Mouse (Mus musculus): ENCODE results near the gene Opcml. TPM values are rescaled to one million over a fixed set of nuclear protein-coding genes. Genes with fewer than 3 reads are reported as not detected.

Gene Opcml
- total and polyA plus RNA-seq, 2 experiments from 2014 or later: 0.49 to 0.57 TPM

DNA sequence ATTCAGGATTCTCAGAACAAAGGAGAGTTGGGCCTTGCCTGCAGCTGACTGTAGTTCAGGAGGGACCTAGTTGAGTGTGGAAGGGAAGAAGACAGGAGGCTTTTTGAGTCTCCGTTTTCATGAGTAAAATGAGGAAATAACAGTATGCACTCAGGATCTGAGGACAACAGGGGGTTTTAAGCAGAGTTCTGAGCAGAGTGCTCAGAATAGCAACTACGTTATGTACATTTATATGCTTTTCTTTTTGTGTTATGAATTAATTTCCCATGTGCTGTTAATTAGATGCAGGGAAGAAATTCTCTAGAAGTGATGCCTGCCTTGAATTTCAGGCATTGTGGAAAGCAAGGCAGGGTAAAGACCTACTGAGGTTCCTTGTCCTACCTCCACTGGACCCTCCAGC is 697.9 kb downstream of the Opcml start:
- WGBS: 61% methylated on average over 2 of the region's 2 CpGs
- no peak overlapping the region for H3K27ac ChIP-seq (ENCODE audit: low read depth)
- H3K9me3 ChIP-seq (replicated peaks; ENCODE audit: control insufficient read depth, low read length): no peaks in the 10 kb centered on the region
- ATAC-seq (ENCODE audit: insufficient read depth, low read depth) (no peak), DNase-seq (ENCODE audit: low spot score) (no peak)
- TF ChIP-seq EP300 (IDR thresholded peaks at IDR 0.05; ENCODE audit: low read depth) (no peak), CTCF (IDR thresholded peaks at IDR 0.05; ENCODE audit: low read depth) (no peak)
- H3K36me3 ChIP-seq (replicated peaks; ENCODE audit: control insufficient read depth, insufficient read depth, low read length): no peaks in the 10 kb centered on the region
- no peak overlapping the region for H3K9ac ChIP-seq (replicated peaks; ENCODE audit: low read depth, low read length)
- no peak overlapping the region for H3K4me2 ChIP-seq (ENCODE audit: low read depth, low read length)
- no peak overlapping the region for H3K4me3 ChIP-seq (ENCODE audit: low read depth, low read length)
- no peaks in the 10 kb centered on the region for H3K4me1 ChIP-seq (ENCODE audit: control insufficient read depth, insufficient read depth)
- H3K27me3 ChIP-seq (ENCODE audit: control insufficient read depth, insufficient read depth, low read length): no peaks in the 10 kb centered on the region

GRCm38 (mm10) chr9:28489828-28490227 is 699.3 kb downstream of the Opcml start:
- no peak for TF ChIP-seq EP300 (IDR thresholded peaks at IDR 0.05; ENCODE audit: low read depth)
- no peak for TF ChIP-seq CTCF (IDR thresholded peaks at IDR 0.05; ENCODE audit: low read depth)
- Histone ChIP-seq H3K4me1 (ENCODE audit: control insufficient read depth, insufficient read depth) (no peaks in the 10 kb centered on the region), H3K9me3 (replicated peaks; ENCODE audit: control insufficient read depth, low read length) (no peaks in the 10 kb centered on the region), H3K36me3 (replicated peaks; ENCODE audit: control insufficient read depth, insufficient read depth, low read length) (no peaks in the 10 kb centered on the region), H3K4me3 (ENCODE audit: low read depth, low read length) (no peak overlapping the region), H3K9ac (replicated peaks; ENCODE audit: low read depth, low read length) (no peak overlapping the region), H3K27ac (ENCODE audit: low read depth) (no peak overlapping the region), H3K27me3 (ENCODE audit: control insufficient read depth, insufficient read depth, low read length) (no peaks in the 10 kb centered on the region), H3K4me2 (ENCODE audit: low read depth, low read length) (no peak overlapping the region)
- ATAC-seq (ENCODE audit: insufficient read depth, low read depth) (no peak), DNase-seq (ENCODE audit: low spot score) (no peak)
- WGBS: 67% methylated on average over 4 of the region's 4 CpGs

- Histone ChIP-seq H3K4me3 (ENCODE audit: low read depth, low read length) (no peak overlapping the region), H3K9me3 (replicated peaks; ENCODE audit: control insufficient read depth, low read length) (no peaks in the 10 kb centered on the region), H3K27me3 (ENCODE audit: control insufficient read depth, insufficient read depth, low read length) (no peaks in the 10 kb centered on the region), H3K36me3 (replicated peaks; ENCODE audit: control insufficient read depth, insufficient read depth, low read length) (no peaks in the 10 kb centered on the region), H3K4me2 (ENCODE audit: low read depth, low read length) (no peak overlapping the region), H3K4me1 (ENCODE audit: control insufficient read depth, insufficient read depth) (no peaks in the 10 kb centered on the region), H3K9ac (replicated peaks; ENCODE audit: low read depth, low read length) (no peak overlapping the region), H3K27ac (ENCODE audit: low read depth) (no peak overlapping the region)
- DNase-seq (ENCODE audit: low spot score): no peak
- ATAC-seq (ENCODE audit: insufficient read depth, low read depth): no peak
- no peak for TF ChIP-seq EP300 (IDR thresholded peaks at IDR 0.05; ENCODE audit: low read depth)
- TF ChIP-seq CTCF (IDR thresholded peaks at IDR 0.05; ENCODE audit: low read depth): no peak
- WGBS: 76% methylated on average over 3 of the region's 3 CpGs
These were observed 699.8 kb downstream of the Opcml start for GRCm38 (mm10) chr9:28490410-28490809.

GRCm38 (mm10) chr9:28499841-28500794 is 709.5 kb downstream of the Opcml start:
- H3K9me3 ChIP-seq (replicated peaks; ENCODE audit: control insufficient read depth, low read length): no peaks in the 10 kb centered on the region
- H3K27ac ChIP-seq (ENCODE audit: low read depth): no peak overlapping the region
- ATAC-seq (ENCODE audit: insufficient read depth, low read depth) (no peak), DNase-seq (ENCODE audit: low spot score) (no peak)
- H3K9ac ChIP-seq (replicated peaks; ENCODE audit: low read depth, low read length): no peak overlapping the region
- no peaks in the 10 kb centered on the region for H3K36me3 ChIP-seq (replicated peaks; ENCODE audit: control insufficient read depth, insufficient read depth, low read length)
- no peak overlapping the region for H3K4me2 ChIP-seq (ENCODE audit: low read depth, low read length)
- H3K4me3 ChIP-seq (ENCODE audit: low read depth, low read length): no peak overlapping the region
- 59% methylated on average over 12 of the region's 12 CpGs for WGBS
- H3K27me3 ChIP-seq (ENCODE audit: control insufficient read depth, insufficient read depth, low read length): no peaks in the 10 kb centered on the region
- no peaks in the 10 kb centered on the region for H3K4me1 ChIP-seq (ENCODE audit: control insufficient read depth, insufficient read depth)
- no peak for TF ChIP-seq CTCF (IDR thresholded peaks at IDR 0.05; ENCODE audit: low read depth)
- TF ChIP-seq EP300 (IDR thresholded peaks at IDR 0.05; ENCODE audit: low read depth): no peak

DNA sequence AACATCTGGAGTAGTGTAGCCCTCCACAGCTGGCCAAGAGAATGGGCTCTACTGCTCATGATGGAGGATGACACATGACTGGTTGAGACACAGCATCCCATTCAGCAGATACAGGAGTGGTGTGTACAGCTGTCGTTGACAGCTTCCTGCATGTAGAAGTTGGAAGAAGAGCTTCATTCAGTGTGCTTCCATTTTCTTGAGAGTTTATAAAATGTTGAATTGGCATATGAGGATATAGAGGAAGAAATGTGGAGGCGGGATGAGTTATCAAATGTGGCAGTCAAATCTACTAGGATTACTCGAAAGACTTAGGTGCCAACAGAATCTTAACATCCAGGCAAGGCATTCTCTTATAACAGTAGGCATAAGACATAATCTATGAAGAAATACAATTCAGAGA is 723.3 kb downstream of the Opcml start:
- Histone ChIP-seq H3K9ac (replicated peaks; ENCODE audit: low read depth, low read length) (no peak overlapping the region), H3K36me3 (replicated peaks; ENCODE audit: control insufficient read depth, insufficient read depth, low read length) (no peaks in the 10 kb centered on the region), H3K4me1 (ENCODE audit: control insufficient read depth, insufficient read depth) (no peaks in the 10 kb centered on the region), H3K9me3 (replicated peaks; ENCODE audit: control insufficient read depth, low read length) (no peaks in the 10 kb centered on the region), H3K4me3 (ENCODE audit: low read depth, low read length) (no peak overlapping the region), H3K4me2 (ENCODE audit: low read depth, low read length) (no peak overlapping the region), H3K27me3 (ENCODE audit: control insufficient read depth, insufficient read depth, low read length) (no peaks in the 10 kb centered on the region), H3K27ac (ENCODE audit: low read depth) (no peak overlapping the region)
- no peak for DNase-seq (ENCODE audit: low spot score)
- 83% methylated on average over 3 of the region's 3 CpGs for WGBS
- no peak for TF ChIP-seq CTCF (IDR thresholded peaks at IDR 0.05; ENCODE audit: low read depth)
- TF ChIP-seq EP300 (IDR thresholded peaks at IDR 0.05; ENCODE audit: low read depth): no peak
- no peak for ATAC-seq (ENCODE audit: insufficient read depth, low read depth)
